ENCODE assay signal across 8 mouse cellular contexts in the genomic region with DNA sequence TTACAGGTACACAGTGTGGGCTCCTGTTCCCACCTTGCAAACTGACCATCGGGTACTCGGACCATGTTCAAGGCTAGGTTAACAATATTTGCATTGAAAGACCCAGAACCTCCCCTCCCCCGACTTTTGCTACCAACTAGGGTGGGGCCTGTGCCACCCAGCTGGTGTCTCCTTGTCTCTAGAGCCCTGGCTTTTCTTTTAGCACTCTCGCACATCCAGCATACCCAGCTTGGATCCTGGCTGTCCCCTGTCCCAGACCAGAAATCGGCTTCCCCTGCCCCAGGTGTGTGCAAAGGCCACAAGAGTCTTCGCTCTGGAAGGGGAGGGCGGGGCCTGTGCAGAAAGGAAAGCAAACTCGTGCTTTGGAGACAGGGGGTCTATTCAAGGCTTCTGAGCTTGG.
DNase-seq lines count a peak whose midpoint lies in the region; ATAC-seq lines count a peak whose summit lies in the region.

No protein-coding gene starts in this region.

- peak overlapping the region; percentile 58 for H3K4me2 ChIP-seq in lung, embryonic 15.5 days
- H3K4me2 ChIP-seq in hindbrain, embryonic 13.5 days, result peak overlapping the region; percentile 55

- peak; percentile 58 for DNase-seq in cerebellum, adult 11-12 months
- DNase-seq in cerebellum, postnatal 4 days (ENCODE audit: low spot score in 2 of 2), result no peak
- DNase-seq in lung, adult 18-20 months, result no peak
- DNase-seq in lung, postnatal 10 days, result peak; percentile 23
- peak; percentile 74 for DNase-seq in thymus, postnatal 14 days
- DNase-seq in urinary bladder, postnatal 4 days (ENCODE audit: low spot score in 2 of 2), result no peak

- H3K4me1 ChIP-seq in lung, embryonic 15.5 days, result peaks cover 38% of the 10 kb centered on the region
- H3K4me1 ChIP-seq in hindbrain, embryonic 13.5 days (replicated peaks), result peaks cover 45% of the 10 kb centered on the region

- H3K27ac ChIP-seq in lung, embryonic 15.5 days, result peak overlapping the region; percentile 91; the same call in 1 of the 2 replicates
- peak overlapping the region; percentile 93 for H3K27ac ChIP-seq in hindbrain, embryonic 13.5 days

- WGBS in lung, embryonic 15.5 days, result 20% methylated on average over 8 of the region's 8 CpGs
- WGBS in hindbrain, embryonic 13.5 days, result 5% methylated on average over 8 of the region's 8 CpGs

- H3K9me3 ChIP-seq in lung, embryonic 15.5 days, result no peaks in the 10 kb centered on the region
- H3K9me3 ChIP-seq in hindbrain, embryonic 13.5 days, result no peaks in the 10 kb centered on the region

- H3K9ac ChIP-seq in lung, embryonic 15.5 days, result no peak overlapping the region
- H3K9ac ChIP-seq in hindbrain, embryonic 13.5 days, result peak overlapping the region; percentile 26; the same call in 1 of the 2 replicates

- no peaks in the 10 kb centered on the region for H3K36me3 ChIP-seq in lung, embryonic 15.5 days
- no peaks in the 10 kb centered on the region for H3K36me3 ChIP-seq in hindbrain, embryonic 13.5 days

- no peak overlapping the region; the same call in 1 of the 2 replicates for H3K4me3 ChIP-seq in lung, embryonic 15.5 days
- H3K4me3 ChIP-seq in hindbrain, embryonic 13.5 days, result peak overlapping the region; percentile 35; the same call in 1 of the 2 replicates

- ATAC-seq in lung, embryonic 15.5 days (ENCODE audit: borderline replicate concordance, extremely low read depth, low FRiP score, low TSS enrichment), result peak; percentile 3; the same call in 1 of the 2 replicates
- ATAC-seq in hindbrain, embryonic 13.5 days (ENCODE audit: low FRiP score), result no peak; the same call in 1 of the 2 replicates

- H3K27me3 ChIP-seq in lung, embryonic 15.5 days, result no peaks in the 10 kb centered on the region
- no peaks in the 10 kb centered on the region for H3K27me3 ChIP-seq in hindbrain, embryonic 13.5 days

Comparison
In these comparisons a context has a peak if more than half of its experiments do, and no peak if none do; other contexts are left out.
1. DNase-seq: peak in cerebellum, adult 11-12 months (single experiment), lung, postnatal 10 days (single experiment) and thymus, postnatal 14 days (single experiment); none in cerebellum, postnatal 4 days (0 of 2), lung, adult 18-20 months (0 of 2) and urinary bladder, postnatal 4 days (0 of 2).